11 mouse cellular contexts compared by ENCODE assay signal in genomic region chr9:70048751-70049415, GRCm38 (mm10). TPM values are rescaled to one million over a fixed set of nuclear protein-coding genes. Genes with fewer than 3 reads are reported as not detected.
DNase-seq lines count a peak whose midpoint lies in the region; TF ChIP-seq lines count a peak whose summit lies in the region.
"Had no signal": no experiment of that assay in that cellular context is flagged by ENCODE, and none has a peak within 500 bp of the region (broad histone marks: within the 10 kb centered on the region; RNA-seq: fewer than 3 reads in every experiment).

No protein-coding gene starts in this region.

- peak overlapping the region; percentile 79 for H3K4me2 ChIP-seq in myocyte (ENCODE audit: low read depth)
- H3K4me2 ChIP-seq: neural tube, embryonic 15.5 days had no signal

- H3K27me3 ChIP-seq in myocyte (ENCODE audit: control insufficient read depth, insufficient read depth, insufficient read length) = no peaks in the 10 kb centered on the region
- H3K27me3 ChIP-seq: neural tube, embryonic 15.5 days had no signal

- no peak overlapping the region for H3K4me3 ChIP-seq in myocyte
- H3K4me3 ChIP-seq: neural tube, embryonic 15.5 days had no signal

- no peaks in the 10 kb centered on the region for H3K79me2 ChIP-seq in myocyte (ENCODE audit: control insufficient read depth, insufficient read depth)

- no peak overlapping the region for H3ac ChIP-seq in myocyte (ENCODE audit: control insufficient read depth, insufficient read length)

- peak; percentile 17 for DNase-seq in kidney, adult 11 months
- DNase-seq in kidney, postnatal 4 days = no peak
- DNase-seq in gastrocnemius, adult 18-20 months (ENCODE audit: low spot score) = peak; percentile 76
- DNase-seq in kidney, adult 18-20 months = peak; percentile 11
- no peak for DNase-seq in right cerebral cortex, postnatal 25 days
- no peak for DNase-seq in embryo, embryonic 11 days
- DNase-seq in layer of hippocampus, adult 9-10 months (ENCODE audit: low spot score) = no peak
- DNase-seq: layer of hippocampus, postnatal 36 days had no signal

- H3K36me3 ChIP-seq in myocyte (ENCODE audit: control insufficient read depth, insufficient read depth) = no peaks in the 10 kb centered on the region
- H3K36me3 ChIP-seq: neural tube, embryonic 15.5 days had no signal

- TF ChIP-seq POLR2A in myocyte (IDR thresholded peaks at IDR 0.05; ENCODE audit: insufficient read length, low read depth) = no peak

TF ChIP-seq in myocyte, 11 proteins besides CTCF, POLR2A, EP300 and RAD21:
- peak in 2 of 3 experiments; percentile 12 to 42 for TF ChIP-seq MYOG (IDR thresholded peaks at IDR 0.05; ENCODE audit: control insufficient read depth in 1 of 3, insufficient read depth in 1 of 3, insufficient read length in 2 of 3, low read depth in 2 of 3)
- no peak for TF ChIP-seq USF1 (IDR thresholded peaks at IDR 0.05; ENCODE audit: low read depth)

RNA-seq across cellular contexts. Expression of gene Gcnt3, which starts 11.0 kb away (rescaled TPM):
- not detected for total RNA-seq in gastrocnemius, adult 18-20 months (2021)
- 0.05 TPM for polyA plus RNA-seq in myocyte (2012; fragmentation: generic; extraction: Trizol)
- total RNA-seq: layer of hippocampus, postnatal 36 days; MEL had no signal
- polyA plus RNA-seq: neural tube, embryonic 15.5 days had no signal

RNA-seq across cellular contexts. Expression of gene Gtf2a2, which starts 36.5 kb away (rescaled TPM):
- total RNA-seq in gastrocnemius, adult 18-20 months (2021) = 10 to 100 TPM; 58.5 to 64.6 TPM
- 71.1 TPM for polyA plus RNA-seq in myocyte (2012; fragmentation: generic; extraction: Trizol)

RNA-seq across cellular contexts. Expression of gene Bnip2, which starts 59.6 kb away (rescaled TPM):
- 10 to 100 TPM; 84.2 to 89.2 TPM for total RNA-seq in gastrocnemius, adult 18-20 months (2021)
- 96.8 TPM for polyA plus RNA-seq in myocyte (2012; fragmentation: generic; extraction: Trizol)

Comparison
In these comparisons a context has a peak if more than half of its experiments do, and no peak if none do; other contexts are left out.
1. DNase-seq: peak in kidney, adult 11 months (single experiment), gastrocnemius, adult 18-20 months (single experiment) and kidney, adult 18-20 months (single experiment); none in kidney, postnatal 4 days (0 of 2), right cerebral cortex, postnatal 25 days (single experiment), embryo, embryonic 11 days (single experiment) and layer of hippocampus, adult 9-10 months (single experiment).